In genomic region chr1:133039505-133039949, GRCm38 (mm10) we compare ENCODE assay signal across 9 mouse cellular contexts. TPM values are rescaled to one million over a fixed set of nuclear protein-coding genes. Genes with fewer than 3 reads are reported as not detected.
DNase-seq lines count a peak whose midpoint lies in the region; ATAC-seq and TF ChIP-seq lines count a peak whose summit lies in the region.
"Had no signal": no experiment of that assay in that cellular context is flagged by ENCODE, and none has a peak within 500 bp of the region (broad histone marks: within the 10 kb centered on the region; RNA-seq: fewer than 3 reads in every experiment).

No protein-coding gene starts in this region.

- no peak overlapping the region for H3K4me3 ChIP-seq in forebrain, embryonic 10.5 days
- no peak overlapping the region for H3K4me3 ChIP-seq in hindbrain, postnatal 0 days (ENCODE audit: low read length)
- H3K4me3 ChIP-seq in liver, adult 2 months (ENCODE audit: insufficient read depth, low read depth, low read length), result no peak overlapping the region
- H3K4me3 ChIP-seq in myocyte, result no peak overlapping the region
- H3K4me3 ChIP-seq in stomach, embryonic 15.5 days (replicated peaks), result no peak overlapping the region
- H3K4me3 ChIP-seq: erythroblast, embryonic 14.5 days had no signal

- no peak overlapping the region for H3K9ac ChIP-seq in hindbrain, postnatal 0 days (replicated peaks; ENCODE audit: low read length)
- no peak overlapping the region for H3K9ac ChIP-seq in liver, adult 2 months (ENCODE audit: low read depth, low read length)
- no peak overlapping the region for H3K9ac ChIP-seq in stomach, embryonic 15.5 days

- WGBS in forebrain, embryonic 10.5 days, result 22% methylated on average over 4 of the region's 4 CpGs
- WGBS in hindbrain, postnatal 0 days, result 8% methylated on average over 4 of the region's 4 CpGs
- WGBS in liver, adult 2 months, result 17% methylated on average over 4 of the region's 4 CpGs
- 22% methylated on average over 4 of the region's 4 CpGs for WGBS in stomach, embryonic 15.5 days

- DNase-seq in left cerebral cortex, adult 18-20 months (ENCODE audit: low spot score in 2 of 2), result peak; percentile 49 to 67
- DNase-seq in left cerebral cortex, adult 11 months (ENCODE audit: low spot score), result no peak
- peak; percentile 94 for DNase-seq in brain, embryonic 14.5 days (ENCODE audit: low read depth)
- peak; percentile 69 for DNase-seq in forebrain, embryonic 10.5 days (ENCODE audit: extremely low spot score, low spot score)
- peak; percentile 92 for DNase-seq in hindbrain, postnatal 0 days (ENCODE audit: low spot score)
- peak; percentile 67 for DNase-seq in liver, adult 2 months (ENCODE audit: extremely low read depth, low read depth, low spot score)

- peaks cover 5% of the 10 kb centered on the region; the same call in 1 of the 2 replicates for H3K4me1 ChIP-seq in forebrain, embryonic 10.5 days
- H3K4me1 ChIP-seq in hindbrain, postnatal 0 days (ENCODE audit: insufficient read depth, low read length), result no peaks in the 10 kb centered on the region
- H3K4me1 ChIP-seq in liver, adult 2 months (ENCODE audit: control insufficient read depth, insufficient read depth, low read length), result no peaks in the 10 kb centered on the region
- no peaks in the 10 kb centered on the region for H3K4me1 ChIP-seq in stomach, embryonic 15.5 days

- ATAC-seq in hindbrain, postnatal 0 days, result peak; percentile 85
- ATAC-seq in stomach, embryonic 15.5 days (ENCODE audit: insufficient read depth, low FRiP score, low read depth), result peak; percentile 52; the same call in 1 of the 2 replicates

- H3ac ChIP-seq in myocyte (ENCODE audit: control insufficient read depth, insufficient read length), result no peak overlapping the region

- no peaks in the 10 kb centered on the region for H3K36me3 ChIP-seq in forebrain, embryonic 10.5 days (replicated peaks)
- no peaks in the 10 kb centered on the region for H3K36me3 ChIP-seq in hindbrain, postnatal 0 days (ENCODE audit: insufficient read depth, low read length)
- no peaks in the 10 kb centered on the region for H3K36me3 ChIP-seq in liver, adult 2 months (ENCODE audit: control insufficient read depth, insufficient read depth, low read length)
- H3K36me3 ChIP-seq in myocyte (ENCODE audit: control insufficient read depth, insufficient read depth), result no peaks in the 10 kb centered on the region
- no peaks in the 10 kb centered on the region for H3K36me3 ChIP-seq in stomach, embryonic 15.5 days

- H3K27ac ChIP-seq in forebrain, embryonic 10.5 days, result no peak overlapping the region
- no peak overlapping the region for H3K27ac ChIP-seq in hindbrain, postnatal 0 days
- H3K27ac ChIP-seq in liver, adult 2 months (replicated peaks; ENCODE audit: insufficient read depth, low read depth, low read length), result no peak overlapping the region
- no peak overlapping the region for H3K27ac ChIP-seq in stomach, embryonic 15.5 days

- no peak for TF ChIP-seq POLR2A in brain, embryonic 14.5 days (IDR thresholded peaks at IDR 0.05; ENCODE audit: borderline replicate concordance, extremely low read depth, insufficient read depth, insufficient read length, poor library complexity, severe bottlenecking)
- TF ChIP-seq POLR2A in liver, adult 2 months (IDR thresholded peaks at IDR 0.05; ENCODE audit: extremely low read depth, insufficient read depth, low read length), result no peak
- TF ChIP-seq POLR2A in myocyte (IDR thresholded peaks at IDR 0.05; ENCODE audit: insufficient read length, low read depth), result no peak

- peaks cover 6% of the 10 kb centered on the region; the same call in 1 of the 2 replicates for H3K27me3 ChIP-seq in forebrain, embryonic 10.5 days (ENCODE audit: poor library complexity, severe bottlenecking)
- H3K27me3 ChIP-seq in hindbrain, postnatal 0 days (ENCODE audit: insufficient read depth, low read length), result no peaks in the 10 kb centered on the region
- H3K27me3 ChIP-seq in liver, adult 2 months (ENCODE audit: control insufficient read depth, insufficient read depth, low read length), result no peaks in the 10 kb centered on the region
- no peaks in the 10 kb centered on the region for H3K27me3 ChIP-seq in myocyte (ENCODE audit: control insufficient read depth, insufficient read depth, insufficient read length)
- no peaks in the 10 kb centered on the region for H3K27me3 ChIP-seq in stomach, embryonic 15.5 days (replicated peaks)

- H3K9me3 ChIP-seq in forebrain, embryonic 10.5 days, result no peaks in the 10 kb centered on the region
- H3K9me3 ChIP-seq in hindbrain, postnatal 0 days (ENCODE audit: low read length), result no peaks in the 10 kb centered on the region
- no peaks in the 10 kb centered on the region for H3K9me3 ChIP-seq in stomach, embryonic 15.5 days

- no peaks in the 10 kb centered on the region for H3K79me2 ChIP-seq in liver, adult 2 months (ENCODE audit: control insufficient read depth, insufficient read depth, low read length)
- H3K79me2 ChIP-seq in myocyte (ENCODE audit: control insufficient read depth, insufficient read depth), result no peaks in the 10 kb centered on the region

- no peak overlapping the region for H3K4me2 ChIP-seq in hindbrain, postnatal 0 days (ENCODE audit: low read depth, low read length)
- H3K4me2 ChIP-seq in myocyte (ENCODE audit: low read depth), result no peak overlapping the region
- H3K4me2 ChIP-seq in stomach, embryonic 15.5 days, result no peak overlapping the region

- peak; percentile 75; the same call in 1 of the 2 replicates for TF ChIP-seq CTCF in brain, embryonic 14.5 days (IDR thresholded peaks at IDR 0.05; ENCODE audit: borderline replicate concordance, extremely low read depth, insufficient read depth, insufficient read length)
- peak; percentile 92 for TF ChIP-seq CTCF in hindbrain, postnatal 0 days (IDR thresholded peaks at IDR 0.05; ENCODE audit: low read depth)
- TF ChIP-seq CTCF in liver, adult 2 months (IDR thresholded peaks at IDR 0.05; ENCODE audit: low read depth, low read length), result peak; percentile 43

TF ChIP-seq in myocyte, 11 proteins besides CTCF, POLR2A, EP300 and RAD21:
- peak; percentile 26 to 73 (median 71) for TF ChIP-seq MYOD1 (IDR thresholded peaks at IDR 0.05; ENCODE audit: control insufficient read depth in 1 of 3, insufficient read length in 2 of 3, low read depth in 2 of 3)
- no peak for TF ChIP-seq CEBPB (IDR thresholded peaks at IDR 0.05; ENCODE audit: insufficient read depth, poor library complexity, severe bottlenecking)
- TF ChIP-seq MYOG (IDR thresholded peaks at IDR 0.05; ENCODE audit: control insufficient read depth in 1 of 3, insufficient read depth in 1 of 3, insufficient read length in 2 of 3, low read depth in 2 of 3), result peak in 2 of 3 experiments; percentile 16 to 43

RNA-seq across cellular contexts. Expression of gene Pik3c2b, which starts 5.9 kb away (rescaled TPM):
- 10 to 100 TPM; 14.6 to 15.2 TPM for total RNA-seq in left cerebral cortex, adult 18-20 months (2021)
- polyA plus RNA-seq in brain, embryonic 14.5 days (2012; rRNA removed), result 27.2 and 31.2 TPM in 2 replicates
- 13.6 and 13.7 TPM in 2 replicates for polyA plus RNA-seq in forebrain, embryonic 10.5 days (2016; fragmentation: Nextera tagmentation; extraction: Ambion mirVana)
- total RNA-seq in hindbrain, postnatal 0 days (2014; rRNA removed), result 20.7 and 23.0 TPM in 2 replicates
- polyA plus RNA-seq in hindbrain, postnatal 0 days (2015; fragmentation: Nextera tagmentation; extraction: Ambion mirVana), result 7.1 and 8.7 TPM in 2 replicates
- total RNA-seq in liver, adult 2 months (2014; rRNA removed), result 2.5 TPM in 2 replicates
- 1.6 and 3.3 TPM in 2 replicates for polyA plus RNA-seq in liver, adult 2 months (2012; rRNA removed)
- polyA plus RNA-seq in myocyte (2012; fragmentation: generic; extraction: Trizol), result 1.8 TPM
- 8.3 and 10.7 TPM in 2 replicates for polyA plus RNA-seq in stomach, embryonic 15.5 days (2015; fragmentation: Nextera tagmentation; extraction: Ambion mirVana)

RNA-seq across cellular contexts. Expression of gene Mdm4, which starts 9.2 kb away (rescaled TPM):
- 10 to 100 TPM; 76.8 to 77.9 TPM for total RNA-seq in left cerebral cortex, adult 18-20 months (2021)
- 113 and 132 TPM in 2 replicates for polyA plus RNA-seq in brain, embryonic 14.5 days (2012; rRNA removed)
- polyA plus RNA-seq in forebrain, embryonic 10.5 days (2016; fragmentation: Nextera tagmentation; extraction: Ambion mirVana), result 38.5 and 38.8 TPM in 2 replicates
- 55.3 and 61.3 TPM in 2 replicates for total RNA-seq in hindbrain, postnatal 0 days (2014; rRNA removed)
- polyA plus RNA-seq in hindbrain, postnatal 0 days (2015; fragmentation: Nextera tagmentation; extraction: Ambion mirVana), result 29.1 and 32.2 TPM in 2 replicates
- total RNA-seq in liver, adult 2 months (2014; rRNA removed), result 40.9 and 41.8 TPM in 2 replicates
- polyA plus RNA-seq in liver, adult 2 months (2012; rRNA removed), result 8.9 and 14.3 TPM in 2 replicates
- polyA plus RNA-seq in myocyte (2012; fragmentation: generic; extraction: Trizol), result 11.5 TPM
- polyA plus RNA-seq in stomach, embryonic 15.5 days (2015; fragmentation: Nextera tagmentation; extraction: Ambion mirVana), result 33.3 and 34.9 TPM in 2 replicates
